Mouse (Mus musculus): ENCODE results near the gene Gemin5.

DNA sequence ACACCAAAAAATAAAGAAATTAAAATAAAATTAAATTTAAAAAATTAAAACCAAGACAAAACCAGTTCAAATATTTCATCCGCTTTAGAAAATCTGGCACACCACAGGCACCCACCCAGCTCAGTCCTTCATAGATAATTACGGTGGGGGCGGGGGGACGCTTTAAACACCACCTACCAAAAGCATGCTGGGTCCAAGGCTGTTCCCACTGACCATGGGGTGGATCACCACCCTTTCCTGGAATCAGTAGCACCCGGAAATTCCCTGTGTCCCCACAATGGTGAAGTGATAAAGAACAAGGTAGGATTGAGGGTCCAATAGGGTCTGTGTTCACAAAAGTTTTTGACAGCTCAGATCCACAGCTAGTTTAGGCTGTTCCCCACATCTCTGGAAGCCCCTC lies 47.5 kb upstream of the Gemin5 start:
- TF ChIP-seq POLR2A (IDR thresholded peaks at IDR 0.05; ENCODE audit: borderline replicate concordance, low read depth, low read length) (no peak), CTCF (IDR thresholded peaks at IDR 0.05; ENCODE audit: low read depth, low read length) (no peak)

All from bone marrow macrophage, adult 2 months (primary cell).